Mouse (Mus musculus): ENCODE data around the gene Kank2.

GRCm38 (mm10) chr9:21822686-21823085, 24.1 kb upstream of the Kank2 start:
- TF ChIP-seq CTCF (IDR thresholded peaks at IDR 0.05) = no peak
- TF ChIP-seq EP300 (IDR thresholded peaks at IDR 0.05) = no peak
